Mouse (Mus musculus) MEL (cell line): ENCODE measurements at regions not wholly inside any gene's neighbourhood (a gene's known extent, or its start where the extent isn't known, plus 50 kb on each side); places are given as distances from the start of the nearest gene placed in this dataset.

ENCODE experiments used
- CTCF ChIP-seq, 3 experiments: IDR thresholded peaks in 2 of 3; conservative IDR thresholded peaks in 1 of 3; 2 replicates each; pipeline ENCODE4 v1.5.1; 2011 to 2012; ENCODE audit warnings: low read length in 3 of 3, low read depth in 2 of 3, mild to moderate bottlenecking in 2 of 3, improper control_type of control experiment in 1 of 3, inconsistent platforms in 1 of 3, mixed read lengths in 1 of 3, moderate library complexity in 1 of 3; ENCODE audit not compliant: control insufficient read depth in 1 of 3, insufficient read depth in 1 of 3, poor library complexity in 1 of 3, severe bottlenecking in 1 of 3
- MAFK ChIP-seq: IDR thresholded peaks from 2 replicates; pipeline ENCODE4 v1.6.1; 2011; ENCODE audit warnings: low read depth, mild to moderate bottlenecking, low read length, improper control_type of control experiment, borderline replicate concordance
- POLR2AphosphoS2 ChIP-seq: IDR thresholded peaks from 2 replicates; pipeline ENCODE4 v1.6.1; 2011; ENCODE audit warnings: low read length, improper control_type of control experiment
- ZKSCAN1 ChIP-seq: IDR thresholded peaks from 2 replicates; pipeline ENCODE4 v1.6.1; 2012; ENCODE audit warnings: low read depth, mild to moderate bottlenecking, inconsistent platforms, low read length, improper control_type of control experiment, moderate library complexity

DNA sequence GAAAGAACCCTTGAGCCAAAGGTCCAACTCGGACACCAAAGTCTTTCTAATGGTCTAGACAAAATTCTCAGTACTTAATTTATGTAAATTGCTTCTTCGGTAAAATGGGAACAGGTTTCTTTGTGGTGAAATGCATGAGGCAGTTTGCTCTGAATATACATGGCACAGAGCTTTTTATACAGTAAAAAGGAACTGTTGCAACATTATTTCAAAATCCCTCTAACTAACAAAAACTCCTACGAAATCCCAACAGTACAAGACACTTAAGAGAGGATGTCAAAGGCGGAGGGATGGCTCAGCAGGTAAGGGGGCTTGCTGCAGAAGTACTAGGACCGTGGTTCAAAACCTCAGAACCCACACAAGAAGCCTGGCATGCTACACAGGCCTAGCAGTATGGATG is 248.4 kb downstream of the Barhl2 start:
- no peak for TF ChIP-seq MAFK
- TF ChIP-seq POLR2AphosphoS2: no peak
- no peak for TF ChIP-seq ZKSCAN1
- no peak for TF ChIP-seq CTCF (IDR thresholded peaks at IDR 0.05 in 2 of 3, conservative IDR thresholded peaks at IDR 0.05 in 1 of 3; ENCODE audit: control insufficient read depth in 1 of 3, insufficient read depth in 1 of 3, low read depth in 2 of 3, low read length in 3 of 3, poor library complexity in 1 of 3, severe bottlenecking in 1 of 3)
